Mouse (Mus musculus) lung, postnatal 0 days (tissue): Measurements from ENCODE around the gene Pramel5. TPM values are rescaled to one million over a fixed set of nuclear protein-coding genes. Genes with fewer than 3 reads are reported as not detected.
"Not testable (repeated sequence)": the region's sequence is repeated elsewhere in the genome, so short reads cannot be mapped to it uniquely, and the experiment has no call there.

Source experiments
- ATAC-seq: fragments of 200-750 bp; cut with Nextera tagmentation; 2 replicates; pipeline ENCODE4 v1.8.0; 2017; ENCODE audit warnings: moderate library complexity
- DNase-seq: peaks from one replicate; pipeline ENCODE4 v3.0.0-alpha.2; 2016; ENCODE audit warnings: low spot score
- H3K27ac ChIP-seq: fragments of 300-500 bp; sonication (generic); 2 replicates; pipeline ENCODE4 v1.5.1; 2014; ENCODE audit warnings: antibody characterized with exemption, mild to moderate bottlenecking, low read length, mixed read lengths
- H3K27me3 ChIP-seq: fragments of 300-500 bp; sonication (generic); replicated peaks from 2 replicates; pipeline ENCODE4 v1.6.1; 2014; ENCODE audit warnings: low read length, mixed read lengths; ENCODE audit not compliant: insufficient read depth
- H3K36me3 ChIP-seq: fragments of 300-500 bp; sonication (generic); 2 replicates; pipeline ENCODE4 v1.6.1; 2014; ENCODE audit warnings: low read length, mixed read lengths; ENCODE audit not compliant: insufficient read depth
- H3K4me1 ChIP-seq: fragments of 300-500 bp; sonication (generic); 2 replicates; pipeline ENCODE4 v1.6.1; 2014; ENCODE audit warnings: antibody characterized with exemption, low read depth, low read length, mixed read lengths; ENCODE audit not compliant: insufficient read depth
- H3K4me2 ChIP-seq: fragments of 300-500 bp; sonication (generic); replicated peaks from 2 replicates; pipeline ENCODE4 v1.6.1; 2014; ENCODE audit warnings: low read depth, mild to moderate bottlenecking, low read length, moderate library complexity, mixed read lengths
- H3K4me3 ChIP-seq: fragments of 300-500 bp; sonication (generic); 2 replicates; pipeline ENCODE4 v1.5.1; 2014; ENCODE audit warnings: low read depth, low read length
- H3K9ac ChIP-seq: fragments of 300-500 bp; sonication (generic); replicated peaks from 2 replicates; pipeline ENCODE4 v1.6.1; 2014; ENCODE audit warnings: low read depth, mild to moderate bottlenecking
- H3K9me3 ChIP-seq: fragments of 300-500 bp; sonication (generic); 2 replicates; pipeline ENCODE4 v1.6.1; 2016; ENCODE audit warnings: low read length, mixed read lengths
- WGBS: fragments of 180-500 bp; shearing (Covaris S2); extraction: QIAGEN DNeasy Blood & Tissue Kit; methylation state at CpG from one replicate; pipeline ENCODE4 v1.1.7; 2014; 5-methylcytosine and 5-hydroxymethylcytosine counted together
- polyA plus RNA-seq: library from polyadenylated mRNA; unstranded; fragments of >200 nt; fragmentation: Nextera tagmentation; extraction: Ambion mirVana; gene quantifications from 2 replicates; pipeline ENCODE4 v1.2.1, GENCODE M21; 2015

The Pramel5 gene
- polyA plus RNA-seq, result not detected in 2 replicates

GRCm38 (mm10) chr4:144280388-144280787 is at the start of gene Pramel5:
Gene Pramel5 (minus strand): TSS chr4:144280488.
- not testable (repeated sequence) for ATAC-seq, H3K4me3 ChIP-seq, H3K4me2 ChIP-seq, H3K9me3 ChIP-seq, H3K36me3 ChIP-seq, DNase-seq, H3K9ac ChIP-seq, H3K27me3 ChIP-seq, H3K27ac ChIP-seq, H3K4me1 ChIP-seq
- 50% methylated on average over 1 of the region's 1 CpGs for WGBS

- H3K9ac ChIP-seq, DNase-seq, H3K4me3 ChIP-seq, H3K4me2 ChIP-seq, H3K9me3 ChIP-seq, H3K36me3 ChIP-seq, H3K4me1 ChIP-seq, H3K27ac ChIP-seq, H3K27me3 ChIP-seq, ATAC-seq: not testable (repeated sequence)
- 42% methylated on average over 4 of the region's 4 CpGs for WGBS
These were observed 49.7 kb upstream of the Pramel5 start, which contains the start of gene Gm13128 for GRCm38 (mm10) chr4:144329949-144330348. Gene Gm13128 (plus strand): TSS chr4:144330249.

- not testable (repeated sequence) for H3K9me3 ChIP-seq, H3K36me3 ChIP-seq, H3K27ac ChIP-seq, H3K4me3 ChIP-seq, H3K9ac ChIP-seq, DNase-seq, ATAC-seq, H3K4me1 ChIP-seq, H3K27me3 ChIP-seq, H3K4me2 ChIP-seq
- 66% methylated on average over 2 of the region's 2 CpGs for WGBS
These were observed 32.6 kb upstream of the Pramel5 start for GRCm38 (mm10) chr4:144312666-144313460.

DNA sequence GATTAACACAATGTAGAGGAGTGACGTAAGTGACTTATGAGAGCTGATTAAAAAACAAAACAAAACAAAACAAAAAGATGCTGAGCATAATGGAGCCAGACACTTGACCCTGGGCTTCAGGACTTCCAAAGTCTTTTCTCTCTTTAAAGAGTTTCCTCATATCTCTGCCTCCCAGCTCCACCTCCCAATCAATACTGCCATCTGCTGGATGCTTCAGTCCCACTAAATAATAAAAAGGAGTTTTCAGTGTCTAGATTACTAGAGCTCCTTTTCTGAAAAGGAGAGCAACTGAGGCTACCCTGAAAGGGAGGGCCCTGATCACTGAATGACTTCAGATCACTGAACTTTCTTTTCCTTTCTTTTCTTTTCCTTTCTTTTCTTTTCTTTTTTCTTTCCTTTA is 19.1 kb upstream of the Pramel5 start:
- H3K36me3 ChIP-seq, H3K9me3 ChIP-seq, ATAC-seq, H3K4me1 ChIP-seq, H3K27me3 ChIP-seq, DNase-seq, H3K9ac ChIP-seq, H3K4me2 ChIP-seq, H3K27ac ChIP-seq, H3K4me3 ChIP-seq: not testable (repeated sequence)
- 46% methylated on average over 1 of the region's 1 CpGs for WGBS

- H3K27me3 ChIP-seq, DNase-seq, H3K27ac ChIP-seq, ATAC-seq, H3K9ac ChIP-seq, H3K4me2 ChIP-seq, H3K4me1 ChIP-seq, H3K9me3 ChIP-seq, H3K36me3 ChIP-seq, H3K4me3 ChIP-seq: not testable (repeated sequence)
These were observed 25.5 kb downstream of the Pramel5 start for GRCm38 (mm10) chr4:144254768-144255167.

Other genes starting within 250 kb of the Pramel5 start
- not detected in 2 replicates for gene Pramel4, start 221.4 kb downstream of the Pramel5 start, polyA plus RNA-seq
- not detected in 2 replicates for gene Gm13102, start 174.0 kb downstream of the Pramel5 start, polyA plus RNA-seq
- not detected in 2 replicates for gene Oog3, start 117.8 kb downstream of the Pramel5 start, polyA plus RNA-seq
- not detected in 2 replicates for gene Oog2, start 89.8 kb downstream of the Pramel5 start, polyA plus RNA-seq
- not detected in 2 replicates for gene C87977, start 67.2 kb downstream of the Pramel5 start, polyA plus RNA-seq
- gene Gm13128, start 49.8 kb upstream of the Pramel5 start, polyA plus RNA-seq, result not detected in 2 replicates
- not detected in 2 replicates for gene Gm13119, start 77.5 kb upstream of the Pramel5 start, polyA plus RNA-seq
- gene Pramef20, start 97.4 kb upstream of the Pramel5 start, polyA plus RNA-seq, result not detected in 2 replicates
- 0.08 and 0.14 TPM in 2 replicates for gene Pramef12, start 128.0 kb upstream of the Pramel5 start, polyA plus RNA-seq
- gene 1700012P22Rik, start 158.3 kb upstream of the Pramel5 start, polyA plus RNA-seq, result not detected in 2 replicates
- not detected in 2 replicates for gene Gm9944, start 172.8 kb upstream of the Pramel5 start, polyA plus RNA-seq
- not detected in 2 replicates for gene Aadacl3, start 183.3 kb upstream of the Pramel5 start, polyA plus RNA-seq
- gene 9430007A20Rik, start 239.3 kb upstream of the Pramel5 start, polyA plus RNA-seq, result not detected in 2 replicates